Mouse (Mus musculus) megakaryocyte, embryonic 14.5 days (primary cell): Measurements from ENCODE around the gene Ms4a15. TPM values are rescaled to one million over a fixed set of nuclear protein-coding genes. Genes with fewer than 3 reads are reported as not detected.
A peak's percentile ranks its signal among the peaks of the same experiment; 100 is the strongest.

Experiments used
- H3K27me3 ChIP-seq: replicated peaks from 2 replicates; pipeline ENCODE3; 2012; ENCODE audit warnings: inconsistent platforms
- H3K36me3 ChIP-seq: replicated peaks from 2 replicates; pipeline ENCODE3; 2012; ENCODE audit warnings: low read length, inconsistent platforms, mixed read lengths
- H3K4me1 ChIP-seq: 2 replicates; pipeline ENCODE4 v1.6.1; 2012; ENCODE audit warnings: inconsistent platforms
- H3K4me3 ChIP-seq: replicated peaks from 2 replicates; pipeline ENCODE3; 2012; ENCODE audit warnings: moderate library complexity, mild to moderate bottlenecking, inconsistent platforms
- H3K9me3 ChIP-seq: 2 replicates; pipeline ENCODE4 v1.6.1; 2012; ENCODE audit warnings: inconsistent platforms
- FLI1 ChIP-seq: IDR thresholded peaks from 2 replicates; pipeline ENCODE4 v1.6.1; 2012; ENCODE audit warnings: low read length, inconsistent platforms, mixed read lengths
- GATA1 ChIP-seq: IDR thresholded peaks from 3 replicates; pipeline ENCODE4 v1.6.1; 2012; ENCODE audit warnings: mixed read lengths, low read length, inconsistent platforms, borderline replicate concordance
- polyA plus RNA-seq: library from polyadenylated mRNA; stranded (reverse); fragments of >175 nt; gene quantifications from 2 replicates; pipeline ENCODE4 v1.2.3, GENCODE M21; 2012; ENCODE audit warnings: low replicate concordance; ENCODE audit not compliant: insufficient read depth

Gene Ms4a15
- polyA plus RNA-seq, 1 experiment = not detected

- TF ChIP-seq GATA1 (no peak), FLI1 (no peak)
- H3K27me3 ChIP-seq = peaks cover 51% of the 10 kb centered on the region
- H3K4me1 ChIP-seq = peaks cover 53% of the 10 kb centered on the region
- peaks cover 48% of the 10 kb centered on the region for H3K9me3 ChIP-seq
- no peaks in the 10 kb centered on the region for H3K36me3 ChIP-seq
- no peak overlapping the region for H3K4me3 ChIP-seq
Measured at GRCm38 (mm10) chr19:10968578-10968977, 24.5 kb downstream of the Ms4a15 start.

- Histone ChIP-seq H3K9me3 (peaks cover 29% of the 10 kb centered on the region), H3K4me1 (peaks cover 40% of the 10 kb centered on the region), H3K4me3 (no peak overlapping the region), H3K27me3 (peaks cover 71% of the 10 kb centered on the region), H3K36me3 (no peaks in the 10 kb centered on the region)
- TF ChIP-seq FLI1 (no peak), GATA1 (no peak)
Measured at GRCm38 (mm10) chr19:10965721-10966120, 27.3 kb downstream of the Ms4a15 start.

- peaks cover 59% of the 10 kb centered on the region for H3K27me3 ChIP-seq
- peak overlapping the region; percentile 53 for H3K4me3 ChIP-seq
- no peaks in the 10 kb centered on the region for H3K36me3 ChIP-seq
- peaks cover 25% of the 10 kb centered on the region for H3K4me1 ChIP-seq
- no peak for TF ChIP-seq FLI1
- no peak for TF ChIP-seq GATA1
- no peaks in the 10 kb centered on the region for H3K9me3 ChIP-seq
Measured at GRCm38 (mm10) chr19:10959978-10960346, 33.1 kb downstream of the Ms4a15 start.

- TF ChIP-seq GATA1 = no peak
- TF ChIP-seq FLI1 = no peak
- H3K27me3 ChIP-seq = peaks cover 53% of the 10 kb centered on the region
- H3K36me3 ChIP-seq = no peaks in the 10 kb centered on the region
- H3K4me3 ChIP-seq = peak overlapping the region; percentile 53
- peaks cover 19% of the 10 kb centered on the region for H3K4me1 ChIP-seq
- H3K9me3 ChIP-seq = no peaks in the 10 kb centered on the region
Measured at GRCm38 (mm10) chr19:10959085-10959977, 33.7 kb downstream of the Ms4a15 start.

GRCm38 (mm10) chr19:10952021-10952939 lies 40.8 kb downstream of the Ms4a15 start:
- Histone ChIP-seq H3K27me3 (peaks cover 31% of the 10 kb centered on the region), H3K4me1 (peaks cover 30% of the 10 kb centered on the region), H3K4me3 (no peak overlapping the region), H3K9me3 (no peaks in the 10 kb centered on the region), H3K36me3 (no peaks in the 10 kb centered on the region)
- TF ChIP-seq FLI1 (no peak), GATA1 (no peak)

GRCm38 (mm10) chr19:10949558-10949957 lies 43.5 kb downstream of the Ms4a15 start:
- H3K4me3 ChIP-seq = peak overlapping the region; percentile 92
- H3K4me1 ChIP-seq = peaks cover 48% of the 10 kb centered on the region
- TF ChIP-seq GATA1 = no peak
- TF ChIP-seq FLI1 = no peak
- no peaks in the 10 kb centered on the region for H3K9me3 ChIP-seq
- H3K27me3 ChIP-seq = peaks cover 22% of the 10 kb centered on the region
- peaks cover 18% of the 10 kb centered on the region for H3K36me3 ChIP-seq

GRCm38 (mm10) chr19:10949112-10949511 lies 43.9 kb downstream of the Ms4a15 start, which contains the start of gene Ccdc86:
TSS of gene Ccdc86 (minus strand) at chr19:10949266.
- Histone ChIP-seq H3K27me3 (peaks cover 20% of the 10 kb centered on the region), H3K36me3 (peaks cover 22% of the 10 kb centered on the region), H3K4me3 (peak within 1 kb of the TSS; percentile 95), H3K4me1 (peaks cover 52% of the 10 kb centered on the region), H3K9me3 (no peaks in the 10 kb centered on the region)
- TF ChIP-seq FLI1 = 0 out of 2 replicates have a peak, but pooled peaks have one; percentile 41
- no peak for TF ChIP-seq GATA1

GRCm38 (mm10) chr19:10948416-10948815 lies 44.6 kb downstream of the Ms4a15 start:
- H3K4me1 ChIP-seq = peaks cover 57% of the 10 kb centered on the region
- TF ChIP-seq FLI1 (no peak), GATA1 (no peak)
- peaks cover 29% of the 10 kb centered on the region for H3K36me3 ChIP-seq
- H3K27me3 ChIP-seq = peaks cover 14% of the 10 kb centered on the region
- no peaks in the 10 kb centered on the region for H3K9me3 ChIP-seq
- H3K4me3 ChIP-seq = peak overlapping the region; percentile 95

GRCm38 (mm10) chr19:10947219-10947618 lies 45.8 kb downstream of the Ms4a15 start:
- Histone ChIP-seq H3K36me3 (peaks cover 41% of the 10 kb centered on the region), H3K27me3 (peaks cover 5% of the 10 kb centered on the region), H3K4me3 (peak overlapping the region; percentile 95), H3K9me3 (no peaks in the 10 kb centered on the region), H3K4me1 (peaks cover 52% of the 10 kb centered on the region)
- TF ChIP-seq FLI1 (no peak), GATA1 (no peak)
